Mouse (Mus musculus) spleen, postnatal 14 days (tissue): ENCODE measurements around the gene Camk2d.

ENCODE experiments used
- DNase-seq, 2 experiments: peaks; one replicate each; pipeline ENCODE4 v3.0.0; 2021 to 2022; ENCODE audit warnings: low spot score in 2 of 2

Gene Camk2d

GRCm38 (mm10) chr3:126810372-126811090 lies 214.4 kb downstream of the Camk2d start:
- no peak for DNase-seq

DNA sequence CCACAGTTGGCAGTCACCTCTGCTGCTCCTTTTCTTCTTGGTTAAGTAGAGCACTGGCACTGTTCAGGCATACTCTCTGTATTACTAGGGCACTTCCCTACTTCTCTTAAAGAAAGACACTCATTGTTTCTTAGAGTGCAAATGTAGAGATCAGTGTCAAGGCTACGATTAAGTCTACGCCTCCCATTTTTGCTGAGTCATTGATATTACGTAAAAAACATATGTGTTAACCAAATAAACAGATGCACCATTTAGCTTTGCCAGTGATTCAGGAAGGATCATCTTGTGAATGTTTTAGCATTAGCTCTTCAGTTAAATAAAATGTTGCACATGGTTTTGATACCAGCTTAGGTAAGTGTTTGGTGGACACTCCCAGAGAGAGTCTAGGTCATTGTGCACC lies 215.5 kb downstream of the Camk2d start:
- no peak for DNase-seq

DNA sequence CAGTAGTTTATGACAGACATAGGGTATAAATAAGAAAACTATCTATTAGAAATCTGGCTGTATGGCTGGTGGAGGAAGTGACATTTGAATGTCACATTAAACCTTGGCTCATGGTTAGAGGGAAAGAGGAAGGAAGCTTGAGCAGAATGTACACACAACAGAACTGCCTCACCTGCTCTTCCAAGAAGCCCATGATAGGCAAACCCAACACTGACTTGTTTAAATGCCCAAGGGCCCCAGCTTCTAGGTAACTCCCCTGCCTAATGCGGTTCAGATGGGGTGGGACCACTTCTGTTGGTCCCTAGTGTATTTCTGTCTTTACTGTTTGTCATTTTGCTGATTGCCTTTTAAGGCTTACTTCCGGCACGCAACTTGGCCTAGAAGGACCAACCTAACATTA lies 226.3 kb downstream of the Camk2d start:
- DNase-seq, result no peak

GRCm38 (mm10) chr3:126824930-126825329 lies 228.8 kb downstream of the Camk2d start:
- no peak for DNase-seq

- DNase-seq, result no peak
Measured at GRCm38 (mm10) chr3:126826172-126826571, 230.1 kb downstream of the Camk2d start.

GRCm38 (mm10) chr3:126827900-126828299 lies 231.8 kb downstream of the Camk2d start:
- no peak for DNase-seq

- no peak for DNase-seq
Measured at GRCm38 (mm10) chr3:126829817-126830216, 233.7 kb downstream of the Camk2d start.

DNA sequence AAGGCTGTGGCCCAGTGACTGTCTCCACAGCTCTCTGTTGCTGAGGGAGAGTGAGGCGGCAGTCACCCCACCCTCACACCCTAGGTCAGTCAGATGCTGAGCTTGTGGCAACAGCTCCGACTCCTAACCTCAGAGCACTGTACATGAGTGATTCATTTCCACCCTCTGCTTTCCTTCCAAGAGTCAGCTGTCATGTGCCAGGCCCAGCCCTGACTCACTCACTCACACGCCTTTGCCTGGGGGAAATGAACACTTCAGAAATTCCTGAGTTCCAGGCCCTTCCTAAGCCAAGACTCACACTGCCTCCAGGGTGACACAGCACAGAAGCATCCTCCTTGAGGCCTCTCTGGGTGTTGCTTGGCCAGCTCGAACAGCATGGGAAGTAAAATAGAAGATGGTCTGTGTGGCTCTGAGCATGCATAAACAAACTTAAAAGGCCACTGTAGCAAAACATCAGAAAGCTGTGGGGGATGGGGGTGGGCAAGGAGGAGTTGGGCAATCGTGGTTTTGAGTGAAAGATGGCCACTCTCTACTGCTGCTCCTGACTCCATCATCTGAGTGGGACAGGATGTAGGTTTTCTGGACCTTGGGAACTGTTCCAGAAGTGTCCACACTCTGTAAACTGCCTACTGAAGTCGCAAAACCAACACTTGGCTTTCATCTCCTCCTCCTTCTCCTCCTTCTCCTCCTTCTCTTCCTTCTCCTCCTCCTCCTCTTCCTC lies 235.5 kb downstream of the Camk2d start:
- DNase-seq, result no peak

DNA sequence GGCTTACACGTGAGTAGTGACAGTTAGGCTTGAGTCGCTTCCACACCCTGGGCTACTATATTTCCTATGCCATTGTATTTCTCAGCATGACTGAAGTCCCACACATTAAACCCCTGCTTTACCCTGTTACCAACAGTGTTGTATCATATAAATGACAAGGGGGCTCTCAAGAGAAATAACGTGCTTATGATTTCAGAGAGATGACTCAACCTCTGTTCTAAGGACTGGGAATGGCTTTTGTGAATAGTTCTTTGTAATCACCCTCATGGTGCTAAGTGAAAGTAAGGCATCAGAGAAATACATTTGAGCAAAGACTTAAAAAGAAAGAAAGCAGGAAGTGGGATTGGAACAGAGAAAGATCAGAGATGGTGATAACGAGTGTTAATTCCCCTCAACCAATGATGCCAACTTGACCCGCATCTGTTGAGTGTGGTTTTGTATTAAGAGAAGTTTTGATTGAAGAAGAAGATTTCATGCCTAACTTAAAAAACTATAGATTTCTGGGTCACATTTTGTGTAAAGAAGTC lies 238.6 kb downstream of the Camk2d start:
- DNase-seq, result no peak

DNA sequence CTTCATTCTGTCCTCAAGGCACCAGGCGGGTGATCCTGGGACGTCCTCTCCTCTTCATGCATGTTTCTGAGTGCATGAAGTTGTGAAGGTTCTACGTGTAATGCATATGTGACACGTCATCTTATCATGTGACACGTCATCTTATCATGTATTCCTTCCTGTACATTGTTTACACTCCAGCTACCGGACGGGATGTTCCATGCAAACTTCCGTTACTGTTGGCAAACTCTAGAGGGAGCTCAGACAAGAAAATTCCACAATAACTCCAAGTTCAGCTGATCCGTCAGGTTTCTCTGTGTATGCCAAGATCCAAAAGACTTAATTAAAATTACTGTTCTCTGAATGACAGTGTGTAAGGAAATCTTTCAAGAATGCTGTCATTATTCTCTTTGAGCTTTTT lies 246.7 kb downstream of the Camk2d start:
- DNase-seq, result no peak

DNA sequence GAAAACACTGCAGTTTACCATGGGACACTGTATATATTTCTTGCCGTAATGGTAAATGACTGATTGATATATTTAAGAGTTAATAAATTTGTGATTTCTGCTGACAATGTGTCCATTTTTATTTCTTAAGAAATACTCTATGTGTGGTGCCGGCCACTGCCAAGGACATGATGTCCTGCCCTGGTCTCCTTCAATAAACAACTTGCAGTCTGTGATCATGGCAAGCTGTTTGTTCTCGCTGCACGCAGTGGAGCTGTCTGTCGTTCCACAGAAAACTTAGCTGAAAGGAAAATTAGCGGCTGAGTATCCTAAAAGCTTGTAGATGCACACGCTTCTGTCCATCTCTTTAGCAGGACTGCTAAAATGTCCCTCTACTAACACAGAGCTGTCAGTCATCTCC lies 248.7 kb downstream of the Camk2d start:
- no peak for DNase-seq

DNA sequence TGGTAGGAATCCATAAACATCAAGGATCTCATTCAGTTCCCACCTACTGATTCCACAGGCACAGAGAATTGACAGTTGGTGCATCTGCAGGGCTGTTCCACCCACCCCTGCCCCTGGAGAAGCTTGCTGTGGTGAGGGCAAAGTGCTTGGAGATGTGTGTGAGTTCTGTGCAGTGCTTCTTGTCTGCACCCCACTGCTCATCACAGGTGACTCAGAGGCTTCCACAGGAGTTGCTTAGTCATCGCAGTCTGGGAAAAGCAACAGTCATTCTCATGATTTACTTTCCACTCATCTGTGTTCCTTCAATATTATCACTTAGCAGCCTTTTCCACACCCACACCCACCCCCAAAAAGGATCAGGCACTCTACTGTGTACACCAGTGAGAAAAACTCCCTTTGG lies 252.0 kb downstream of the Camk2d start:
- DNase-seq, result no peak

- DNase-seq, result no peak
Measured at GRCm38 (mm10) chr3:126860442-126860841, 264.3 kb downstream of the Camk2d start.

DNA sequence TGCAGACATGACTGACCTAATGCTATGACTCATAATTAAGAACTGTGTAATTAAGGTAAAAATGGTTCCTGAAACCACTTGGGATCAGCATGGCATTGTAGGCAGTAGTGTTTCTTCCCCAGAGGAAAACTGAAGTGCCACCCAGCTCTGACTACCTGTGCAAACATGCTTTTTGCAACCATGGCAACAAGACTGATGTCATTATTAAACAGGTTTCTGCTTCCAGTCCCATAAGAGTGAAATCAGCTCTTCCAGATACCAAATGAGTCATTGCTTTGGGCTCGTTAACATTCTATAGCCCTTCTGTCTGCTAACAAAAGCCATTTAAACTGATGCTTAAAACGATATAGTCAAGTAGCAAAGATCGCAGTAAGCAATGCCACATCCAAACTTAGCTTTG lies 273.5 kb downstream of the Camk2d start:
- no peak for DNase-seq

DNA sequence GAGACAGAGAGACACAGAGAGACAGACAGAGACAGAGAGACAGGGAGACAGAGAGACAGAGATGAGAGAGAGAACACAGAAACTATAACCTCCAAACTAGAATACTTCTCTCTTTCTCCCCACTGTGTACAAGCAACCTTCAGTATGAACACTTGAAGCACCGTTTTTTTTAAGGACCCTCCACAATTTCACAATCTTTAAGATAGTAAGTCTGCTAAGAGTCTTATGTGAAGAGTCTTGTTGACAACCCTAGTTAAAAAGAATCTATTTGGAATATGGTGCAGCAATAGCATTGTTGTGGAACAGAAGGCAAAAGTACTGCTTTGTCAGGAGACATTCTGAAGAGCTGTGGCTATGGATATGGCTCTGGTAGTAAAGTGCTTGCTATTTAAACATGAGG lies 274.6 kb downstream of the Camk2d start:
- no peak for DNase-seq

DNA sequence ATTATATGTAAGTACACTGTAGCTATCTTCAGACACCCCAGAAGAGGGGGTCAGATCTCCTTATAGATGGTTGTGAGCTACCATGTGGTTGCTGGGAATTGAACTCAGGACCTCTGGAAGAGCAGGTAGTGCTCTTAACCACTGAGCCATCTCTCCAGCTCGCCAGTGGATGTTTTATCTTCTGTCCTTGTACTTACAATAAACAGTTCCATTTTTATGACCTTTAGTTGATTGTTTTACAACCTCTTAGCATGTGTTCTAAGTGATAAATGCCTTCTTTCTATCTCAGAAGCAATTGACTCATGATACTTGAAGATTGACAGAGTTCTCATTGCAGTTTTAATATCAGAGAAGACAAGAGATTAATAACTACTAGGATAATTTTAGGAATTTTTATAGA lies 282.1 kb downstream of the Camk2d start:
- no peak for DNase-seq

DNA sequence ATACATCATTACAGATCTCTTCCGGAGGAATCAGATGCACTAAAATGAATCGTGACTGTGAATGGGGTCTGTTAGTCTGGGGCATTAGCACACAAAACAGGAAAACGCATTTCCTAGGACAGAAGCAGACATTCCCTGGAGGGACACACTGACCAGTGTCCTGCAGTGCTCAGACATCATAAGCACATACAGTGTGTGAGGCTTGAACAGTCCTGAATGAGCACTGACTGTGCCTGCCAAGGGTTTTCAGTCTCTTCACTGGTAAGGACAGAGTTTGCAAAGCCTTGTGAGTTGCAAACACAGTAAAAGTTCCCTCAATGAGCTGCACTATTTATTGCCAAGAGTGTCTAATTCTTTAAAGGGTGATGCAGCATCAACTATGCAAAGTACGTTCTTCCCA lies 290.0 kb downstream of the Camk2d start:
- DNase-seq, result no peak

GRCm38 (mm10) chr3:126886644-126887043 lies 290.5 kb downstream of the Camk2d start:
- no peak for DNase-seq
